Mouse (Mus musculus): ENCODE measurements around the gene Gm8909.
"Not testable (repeated sequence)": the region's sequence is repeated elsewhere in the genome, so short reads cannot be mapped to it uniquely, and the experiment has no call there.

Gm8909 gene

GRCm38 (mm10) chr17:36161129-36162051 lies 6.9 kb downstream of the Gm8909 start:
- no peak for DNase-seq (ENCODE audit: low read depth)

DNA sequence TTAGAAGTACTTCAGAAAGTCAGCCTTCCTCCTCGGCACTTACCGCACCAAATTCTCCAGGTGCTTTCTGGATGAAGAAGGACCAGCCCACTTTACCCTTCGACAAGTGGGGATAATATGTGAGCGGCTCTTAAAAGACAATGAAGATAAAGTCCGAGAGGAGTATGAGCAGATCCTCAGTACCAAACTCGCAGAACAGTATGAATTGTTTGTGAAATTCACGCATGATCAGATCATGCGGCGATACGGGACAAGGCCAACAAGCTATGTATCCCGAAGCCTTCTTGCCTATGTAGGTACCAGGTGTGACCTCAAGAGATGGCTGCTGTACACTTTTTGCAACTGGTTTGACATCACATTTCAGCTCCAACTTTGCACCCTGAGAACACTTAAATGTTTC lies 10.1 kb downstream of the Gm8909 start:
- not testable (repeated sequence) for DNase-seq (ENCODE audit: low read depth)

- DNase-seq (ENCODE audit: low read depth), result not testable (repeated sequence)
Observed at GRCm38 (mm10) chr17:36157782-36158181, 10.6 kb downstream of the Gm8909 start.

GRCm38 (mm10) chr17:36154271-36155149 lies 13.8 kb downstream of the Gm8909 start:
- DNase-seq (ENCODE audit: low read depth), result no peak

GRCm38 (mm10) chr17:36151200-36151599 lies 17.1 kb downstream of the Gm8909 start:
- not testable (repeated sequence) for DNase-seq (ENCODE audit: low read depth)

- not testable (repeated sequence) for DNase-seq (ENCODE audit: low read depth)
Observed at GRCm38 (mm10) chr17:36148468-36148867, 19.9 kb downstream of the Gm8909 start.

DNA sequence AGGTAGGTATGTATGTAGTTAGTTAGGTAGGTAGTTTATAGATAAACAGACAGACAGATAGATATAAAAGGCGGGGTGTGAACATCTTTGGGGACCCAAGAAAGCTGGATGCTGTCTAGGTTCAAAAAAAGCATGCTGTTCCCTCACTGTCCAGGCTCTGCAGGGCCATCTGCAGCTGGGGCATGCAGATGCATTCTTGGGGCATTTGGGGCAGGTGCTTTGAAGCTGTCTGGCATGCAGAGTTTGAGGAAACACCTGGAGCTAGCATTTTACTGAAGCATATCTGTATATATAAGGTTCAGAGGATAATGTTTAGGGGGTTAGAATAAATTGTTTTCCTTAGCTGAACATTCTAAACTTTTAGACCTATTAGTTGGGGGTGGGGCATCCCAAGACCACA lies 21.4 kb downstream of the Gm8909 start:
- DNase-seq (ENCODE audit: low read depth), result not testable (repeated sequence)

DNA sequence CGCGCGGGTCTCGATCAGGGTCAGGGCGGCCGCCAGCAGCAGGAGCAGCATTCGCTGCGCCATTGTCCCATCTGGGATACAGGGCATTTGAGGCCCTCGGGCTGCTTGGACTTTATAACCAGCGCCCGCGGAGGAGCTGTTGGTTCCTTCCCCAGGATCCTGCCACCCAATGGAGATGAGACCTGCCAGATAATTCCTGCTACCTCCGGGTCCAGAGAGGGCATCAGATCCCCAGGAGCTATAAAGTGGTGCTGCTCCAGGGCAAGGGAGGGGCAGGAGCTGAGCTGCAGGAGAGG lies 22.5 kb downstream of the Gm8909 start:
- DNase-seq (ENCODE audit: low read depth), result not testable (repeated sequence)

GRCm38 (mm10) chr17:36145111-36145860 lies 23.1 kb downstream of the Gm8909 start:
- DNase-seq (ENCODE audit: low read depth), result no peak

DNA sequence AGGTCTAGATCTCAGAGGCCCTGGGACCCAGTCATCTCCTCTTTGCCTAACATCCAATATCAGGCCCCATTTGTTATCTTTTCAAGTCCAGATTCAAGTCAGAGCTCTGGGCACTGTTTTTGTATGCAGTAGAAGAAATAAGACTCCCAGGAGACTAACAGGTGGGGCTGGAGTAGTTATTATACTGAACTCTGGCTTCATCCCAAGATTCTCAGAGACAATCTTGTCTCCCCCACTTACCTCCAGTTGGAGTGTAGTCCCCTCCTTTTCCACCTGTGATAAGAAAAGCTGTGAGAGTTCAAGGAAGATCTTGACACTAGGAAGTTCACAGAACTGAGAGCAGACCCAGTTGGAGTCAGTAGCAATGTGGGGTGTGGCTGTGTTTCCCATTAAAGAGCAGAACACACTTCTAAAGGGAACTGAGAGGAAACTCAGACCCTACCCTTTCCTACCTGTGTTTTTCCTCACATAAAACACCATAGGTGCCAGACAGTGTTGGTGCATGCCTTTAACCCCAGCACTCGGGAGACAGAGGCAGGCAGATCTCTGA lies 32.0 kb downstream of the Gm8909 start:
- DNase-seq (ENCODE audit: low read depth), result not testable (repeated sequence)

DNA sequence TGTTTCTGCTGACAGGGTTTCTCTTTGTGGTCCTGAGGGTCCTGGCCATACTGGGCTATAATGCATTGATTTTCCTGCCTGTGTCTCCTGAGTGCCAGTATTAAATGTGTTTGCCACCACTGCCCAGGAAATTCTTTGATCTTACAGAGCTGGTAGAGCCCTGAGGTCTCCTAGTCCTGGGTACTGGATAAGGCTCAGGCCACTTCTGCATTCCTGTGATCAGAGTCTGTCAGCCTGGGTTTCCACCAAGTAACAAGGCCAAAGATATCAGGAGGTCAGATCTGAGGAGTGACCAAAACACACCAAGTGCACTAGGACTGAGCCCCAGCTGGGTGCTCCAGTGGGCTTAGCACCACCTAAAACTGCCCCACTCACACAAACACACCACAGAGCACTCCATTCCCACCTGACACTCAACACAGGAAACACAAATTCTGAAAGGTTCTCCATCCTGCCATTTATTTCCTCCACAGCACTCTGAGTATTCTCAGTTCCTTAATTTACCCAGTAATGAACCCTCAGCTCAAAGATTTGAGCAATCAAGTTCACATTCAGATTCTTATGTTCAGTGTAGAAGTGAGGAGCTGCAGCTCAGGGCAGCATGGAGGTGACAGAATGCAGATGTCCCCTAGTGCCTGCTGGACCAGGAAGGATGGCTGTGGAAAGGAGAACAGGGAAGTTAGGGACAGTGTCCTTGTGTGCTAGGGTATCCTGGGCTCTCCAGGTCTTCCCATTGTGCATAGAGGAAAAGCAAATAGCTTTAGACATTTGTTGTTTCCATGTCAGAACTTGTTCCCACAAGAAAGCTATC lies 32.7 kb downstream of the Gm8909 start:
- not testable (repeated sequence) for DNase-seq (ENCODE audit: low read depth)

DNA sequence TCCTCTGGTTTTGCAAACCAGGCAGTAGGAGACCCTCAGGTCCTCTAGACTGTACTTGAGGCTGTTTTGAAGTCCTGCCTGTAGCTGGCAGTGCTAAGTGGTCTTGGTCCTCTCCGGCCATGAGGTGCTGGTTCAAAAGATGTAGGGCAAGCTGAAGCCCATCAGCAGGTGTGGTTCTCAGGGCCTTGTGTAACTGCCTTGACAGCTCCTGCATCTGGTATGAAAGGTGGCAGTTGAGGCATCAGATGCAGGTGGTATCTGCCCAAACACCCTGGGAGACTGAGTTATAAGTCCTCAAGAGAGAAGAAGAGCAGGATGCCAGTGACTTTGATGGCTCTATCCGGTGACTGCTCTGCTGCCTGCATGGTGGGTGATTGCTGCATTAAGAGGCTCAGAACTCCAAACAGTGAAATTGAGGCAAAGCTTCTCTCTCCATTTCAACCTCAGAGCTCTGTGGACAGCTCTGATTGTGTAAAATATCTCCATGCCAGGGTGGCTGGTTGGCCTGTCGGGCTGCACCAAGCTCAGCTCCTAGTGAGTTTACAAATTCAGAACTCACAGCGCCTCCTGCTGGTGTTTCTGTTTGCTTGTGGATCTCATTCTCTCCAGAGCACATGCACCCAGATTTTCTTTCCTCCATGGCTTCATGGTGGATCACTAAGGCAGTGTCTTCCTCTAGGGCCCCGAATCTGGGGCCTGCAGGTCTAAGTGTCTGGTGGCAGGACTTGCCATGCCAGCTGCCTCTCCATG lies 36.6 kb downstream of the Gm8909 start:
- DNase-seq (ENCODE audit: low read depth), result peak; percentile 33

DNA sequence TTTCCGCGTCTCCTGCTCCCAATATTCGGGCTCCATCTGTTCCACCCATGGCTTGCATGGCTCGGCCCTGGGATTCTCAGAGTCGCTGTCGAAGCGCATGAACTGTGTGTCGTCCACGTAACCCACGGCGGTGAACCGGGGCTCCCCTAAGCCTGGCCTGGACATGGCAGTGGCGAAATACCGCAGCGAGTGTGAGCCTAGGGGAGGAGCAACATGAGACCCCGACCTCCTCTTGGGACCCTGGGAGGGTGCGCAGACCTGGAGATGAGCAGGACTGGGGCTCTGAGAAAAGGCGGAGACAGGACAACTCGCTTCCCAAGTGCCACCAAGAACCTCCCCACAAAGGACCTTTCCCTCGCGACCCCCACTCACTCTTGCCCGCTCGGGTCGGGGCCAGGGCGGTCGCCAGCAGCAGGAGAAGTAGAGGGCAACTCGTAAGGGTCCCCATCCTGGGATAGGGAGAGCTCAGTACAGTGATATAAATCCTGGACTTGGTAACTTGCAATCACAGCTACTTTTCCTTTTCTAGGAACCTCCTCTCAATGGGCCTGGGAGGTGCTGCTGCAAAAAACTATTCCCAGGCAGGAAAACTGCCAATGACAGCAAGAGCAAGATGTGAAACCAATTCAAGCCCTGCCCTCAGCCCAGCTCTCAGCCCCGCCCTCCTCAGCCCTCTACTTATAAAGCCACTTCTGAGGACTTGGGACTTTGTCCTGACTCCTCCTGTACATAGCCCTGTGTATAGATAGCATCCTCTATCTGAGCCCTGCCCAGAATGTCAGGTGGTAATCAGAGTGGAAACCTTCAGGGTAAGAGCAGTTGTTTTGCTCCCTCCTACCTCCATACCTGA lies 39.1 kb downstream of the Gm8909 start, which contains the start of gene Gm7030:
Gene Gm7030 (minus strand): TSS at position 458 of the 850 bp plus-strand sequence.
- DNase-seq (ENCODE audit: low read depth), result not testable (repeated sequence)

DNA sequence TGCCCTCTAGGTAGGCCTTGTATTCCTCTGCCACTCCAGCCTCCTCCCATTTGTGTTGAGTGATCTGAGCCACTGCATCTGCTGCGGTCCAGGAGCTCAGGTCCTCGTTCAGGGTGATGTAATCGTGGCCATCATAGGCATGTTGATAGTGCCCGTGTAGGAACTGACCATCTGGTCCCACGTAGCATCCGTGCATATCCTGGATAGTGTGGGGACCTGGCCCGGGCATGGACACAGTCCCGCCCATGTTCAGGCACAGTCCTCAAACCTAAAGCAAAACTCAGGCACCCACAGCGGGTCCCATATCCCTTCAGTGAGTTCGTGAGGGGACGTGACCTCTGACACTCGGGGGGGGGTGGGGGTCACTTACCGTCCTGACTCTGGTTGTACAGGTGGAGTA lies 39.8 kb downstream of the Gm8909 start:
- DNase-seq (ENCODE audit: low read depth), result not testable (repeated sequence)

GRCm38 (mm10) chr17:36124111-36124510 lies 44.2 kb downstream of the Gm8909 start:
- not testable (repeated sequence) for DNase-seq (ENCODE audit: low read depth)

DNA sequence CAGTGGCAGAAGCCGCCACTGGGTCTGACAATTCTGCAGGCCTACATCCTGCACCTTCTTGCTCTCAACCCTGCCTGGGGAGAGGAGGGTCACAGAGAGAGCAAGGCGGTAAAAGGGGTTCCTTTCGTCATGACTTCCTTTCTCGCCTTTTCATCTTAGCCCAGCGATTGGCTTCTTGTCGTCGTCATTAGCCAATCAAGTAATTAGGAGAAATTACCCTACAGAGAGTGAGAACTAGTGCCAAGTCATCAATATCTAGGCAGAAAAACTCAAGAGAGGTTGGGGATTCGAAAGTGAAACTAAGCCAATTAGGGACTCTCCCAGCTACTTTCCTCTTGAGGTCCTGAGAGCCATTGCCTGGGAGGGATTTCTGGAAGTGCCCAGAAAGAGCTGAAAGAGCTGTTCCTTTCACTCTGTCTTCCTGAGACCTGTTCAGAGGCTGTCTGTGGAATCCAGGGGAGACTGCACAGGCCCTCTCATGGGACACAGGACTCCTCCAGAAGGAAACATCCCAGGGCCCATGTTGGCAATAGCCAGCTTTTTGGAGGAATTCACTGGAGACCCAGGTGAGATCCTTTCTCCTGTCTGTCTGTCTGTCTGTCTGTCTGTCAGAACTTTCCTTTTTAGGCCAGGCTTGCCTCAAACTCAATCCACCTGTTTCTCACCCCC lies 46.9 kb downstream of the Gm8909 start, which contains the start of gene Gm19684:
Gene Gm19684 (plus strand): TSS at position 327 of the 669 bp plus-strand sequence.
- peak; percentile 29 for DNase-seq (ENCODE audit: low read depth)

DNA sequence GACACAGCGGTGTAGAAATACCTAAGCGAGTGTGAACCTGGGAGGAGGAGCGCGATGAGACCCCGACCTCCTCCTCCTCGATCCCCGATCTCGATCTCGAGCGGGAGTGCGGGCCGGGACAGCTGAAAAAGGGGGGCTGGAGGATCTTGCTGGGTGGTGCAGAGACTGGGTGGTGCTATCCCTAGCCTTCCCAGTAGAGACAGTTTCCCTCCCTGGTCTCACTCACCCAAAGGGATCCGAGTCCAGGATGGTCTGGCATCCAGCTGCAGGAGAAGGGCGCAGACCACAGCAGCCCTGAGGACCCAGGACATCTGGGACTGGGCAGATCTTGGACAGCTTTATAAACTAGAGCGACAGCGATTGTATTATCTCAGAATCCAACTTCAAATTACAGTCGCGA lies 47.5 kb downstream of the Gm8909 start:
- DNase-seq (ENCODE audit: low read depth), result not testable (repeated sequence)

DNA sequence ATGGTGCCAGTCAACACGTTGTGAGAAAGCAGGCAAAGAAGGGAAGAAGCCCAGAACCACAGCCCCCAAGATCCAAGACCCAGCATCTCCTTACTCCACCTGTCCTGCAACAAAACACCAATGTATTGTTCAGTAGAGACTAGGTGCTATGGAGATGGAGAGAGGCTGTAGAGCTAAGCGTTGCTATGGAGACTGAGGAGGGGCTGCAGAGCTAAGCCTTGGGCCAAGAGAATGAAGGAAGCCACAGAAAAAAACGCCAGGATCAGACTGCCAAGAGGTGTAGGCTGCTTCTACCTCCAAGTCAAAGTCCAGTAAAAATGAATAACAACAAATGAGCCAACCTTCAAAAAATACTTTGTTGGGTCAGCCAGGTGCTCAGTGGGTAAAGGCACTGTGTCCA lies 51.8 kb downstream of the Gm8909 start:
- not testable (repeated sequence) for DNase-seq (ENCODE audit: low read depth)
